Mouse (Mus musculus): ENCODE data around the gene Foxk2. TPM values are rescaled to one million over a fixed set of nuclear protein-coding genes. Genes with fewer than 3 reads are reported as not detected.

The Foxk2 gene
- total RNA-seq, 1 experiment = 23.2 TPM

- H3K4me1 ChIP-seq (ENCODE audit: control insufficient read depth in 2 of 2, insufficient read depth in 2 of 2, low read length in 2 of 2, poor library complexity in 1 of 2) = peaks cover 0 to 3% of the 10 kb centered on the region in 2 experiments; a peak in 1 of 4 replicates
- in situ Hi-C loops (cut with MboI; ENCODE audit: low sequenced_read_pairs in 2 of 2, unreplicated experiment in 2 of 2) = no loop called here
- H3K4me3 ChIP-seq (ENCODE audit: insufficient read depth in 1 of 2, low read depth in 1 of 2, low read length in 2 of 2, poor library complexity in 1 of 2, severe bottlenecking in 1 of 2) = peak overlapping the region; percentile 65 to 94
- no peak for TF ChIP-seq CHD2 (IDR thresholded peaks at IDR 0.05; ENCODE audit: low read depth, low read length)
- TF ChIP-seq ZC3H11A (IDR thresholded peaks at IDR 0.05; ENCODE audit: borderline replicate concordance, low read depth, low read length) = no peak
- no peak for TF ChIP-seq MAFK (IDR thresholded peaks at IDR 0.05; ENCODE audit: insufficient read depth, low read depth, low read length)
- no peak for TF ChIP-seq ZNF384 (IDR thresholded peaks at IDR 0.05; ENCODE audit: low read depth, low read length)
- no peak for TF ChIP-seq HCFC1 (IDR thresholded peaks at IDR 0.05; ENCODE audit: borderline replicate concordance, insufficient read depth, low read length)
- no peak for DNase-seq (ENCODE audit: low read depth, low spot score)
- peak overlapping the region; percentile 42 for H3K9ac ChIP-seq (ENCODE audit: insufficient read depth, low read depth, low read length, poor library complexity, severe bottlenecking)
- H3K36me3 ChIP-seq (ENCODE audit: control insufficient read depth, insufficient read depth, low read length, poor library complexity, severe bottlenecking) = no peaks in the 10 kb centered on the region
- no peaks in the 10 kb centered on the region for H3K9me3 ChIP-seq (ENCODE audit: control insufficient read depth, insufficient read depth, low read depth, low read length)
- H3K27ac ChIP-seq (ENCODE audit: insufficient read depth, low read depth, low read length, poor library complexity, severe bottlenecking) = no peak overlapping the region
Observed at GRCm38 (mm10) chr11:121237345-121238128, 22.3 kb upstream of the Foxk2 start.

DNA sequence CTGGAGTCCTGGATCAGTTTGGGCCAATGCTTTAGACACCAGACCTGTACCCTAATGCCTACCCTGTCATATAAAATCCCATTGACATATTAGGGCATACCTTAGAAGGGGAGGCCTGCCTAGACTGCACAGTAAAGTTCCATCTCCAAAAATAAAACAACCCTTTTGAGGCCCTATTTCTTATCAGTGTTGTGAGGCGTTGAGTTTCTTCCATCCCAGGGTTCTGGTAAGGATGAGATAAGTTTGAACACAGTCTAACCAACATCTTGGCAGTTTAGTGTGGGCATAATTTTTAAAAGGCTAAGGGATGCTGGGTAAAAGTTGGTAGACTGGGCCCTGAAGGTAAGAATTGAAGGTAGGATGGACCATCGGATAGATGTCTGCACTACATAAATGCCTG, 20.1 kb upstream of the Foxk2 start:
- in situ Hi-C loops (cut with MboI; ENCODE audit: low sequenced_read_pairs in 2 of 2, unreplicated experiment in 2 of 2) = no loop called here
- H3K9ac ChIP-seq (ENCODE audit: insufficient read depth, low read depth, low read length, poor library complexity, severe bottlenecking) = no peak overlapping the region
- DNase-seq (ENCODE audit: low read depth, low spot score) = no peak
- no peaks in the 10 kb centered on the region for H3K36me3 ChIP-seq (ENCODE audit: control insufficient read depth, insufficient read depth, low read length, poor library complexity, severe bottlenecking)
- H3K9me3 ChIP-seq (ENCODE audit: control insufficient read depth, insufficient read depth, low read depth, low read length) = no peaks in the 10 kb centered on the region
- H3K4me3 ChIP-seq (ENCODE audit: insufficient read depth in 1 of 2, low read depth in 1 of 2, low read length in 2 of 2, poor library complexity in 1 of 2, severe bottlenecking in 1 of 2) = no peak overlapping the region
- peaks cover 0 to 3% of the 10 kb centered on the region in 2 experiments; a peak in 1 of 4 replicates for H3K4me1 ChIP-seq (ENCODE audit: control insufficient read depth in 2 of 2, insufficient read depth in 2 of 2, low read length in 2 of 2, poor library complexity in 1 of 2)
- no peak overlapping the region for H3K27ac ChIP-seq (ENCODE audit: insufficient read depth, low read depth, low read length, poor library complexity, severe bottlenecking)
- TF ChIP-seq ZC3H11A (IDR thresholded peaks at IDR 0.05; ENCODE audit: borderline replicate concordance, low read depth, low read length) = no peak

DNA sequence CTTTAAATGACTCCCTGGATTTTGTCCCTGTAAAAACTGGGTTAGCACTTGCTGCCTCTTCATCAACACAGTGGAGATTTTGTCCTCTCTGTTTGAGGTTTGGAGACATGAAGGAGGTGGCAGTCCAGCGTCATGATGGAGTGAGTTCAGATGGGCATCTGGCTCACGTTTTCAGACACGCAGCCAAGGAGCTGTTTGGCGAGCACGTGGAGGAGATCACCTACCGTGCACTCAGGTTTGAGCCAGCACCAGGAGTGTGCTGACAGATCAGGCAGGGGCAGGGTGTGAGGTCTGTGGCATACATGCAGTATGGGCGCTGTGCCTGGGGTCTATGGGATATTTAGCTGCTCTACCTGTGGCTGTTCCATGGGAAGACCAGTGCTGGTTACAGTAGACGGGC, 9.6 kb upstream of the Foxk2 start:
- in situ Hi-C loops (cut with MboI; ENCODE audit: low sequenced_read_pairs in 2 of 2, unreplicated experiment in 2 of 2) = no loop called here
- Histone ChIP-seq H3K9me3 (ENCODE audit: control insufficient read depth, insufficient read depth, low read depth, low read length) (no peaks in the 10 kb centered on the region), H3K4me1 (ENCODE audit: control insufficient read depth in 2 of 2, insufficient read depth in 2 of 2, low read length in 2 of 2, poor library complexity in 1 of 2) (peaks cover 0 to 5% of the 10 kb centered on the region in 2 experiments; a peak in 1 of 4 replicates), H3K36me3 (ENCODE audit: control insufficient read depth, insufficient read depth, low read length, poor library complexity, severe bottlenecking) (no peaks in the 10 kb centered on the region; the same call in 1 of the 2 replicates), H3K27ac (ENCODE audit: insufficient read depth, low read depth, low read length, poor library complexity, severe bottlenecking) (no peak overlapping the region), H3K9ac (ENCODE audit: insufficient read depth, low read depth, low read length, poor library complexity, severe bottlenecking) (no peak overlapping the region), H3K4me3 (ENCODE audit: insufficient read depth in 1 of 2, low read depth in 1 of 2, low read length in 2 of 2, poor library complexity in 1 of 2, severe bottlenecking in 1 of 2) (no peak overlapping the region)
- DNase-seq (ENCODE audit: low read depth, low spot score) = no peak
- TF ChIP-seq MAFK (IDR thresholded peaks at IDR 0.05; ENCODE audit: insufficient read depth, low read depth, low read length) (no peak), HCFC1 (IDR thresholded peaks at IDR 0.05; ENCODE audit: borderline replicate concordance, insufficient read depth, low read length) (no peak), CHD2 (IDR thresholded peaks at IDR 0.05; ENCODE audit: low read depth, low read length) (no peak), ZNF384 (IDR thresholded peaks at IDR 0.05; ENCODE audit: low read depth, low read length) (no peak), ZC3H11A (IDR thresholded peaks at IDR 0.05; ENCODE audit: borderline replicate concordance, low read depth, low read length) (no peak)

DNA sequence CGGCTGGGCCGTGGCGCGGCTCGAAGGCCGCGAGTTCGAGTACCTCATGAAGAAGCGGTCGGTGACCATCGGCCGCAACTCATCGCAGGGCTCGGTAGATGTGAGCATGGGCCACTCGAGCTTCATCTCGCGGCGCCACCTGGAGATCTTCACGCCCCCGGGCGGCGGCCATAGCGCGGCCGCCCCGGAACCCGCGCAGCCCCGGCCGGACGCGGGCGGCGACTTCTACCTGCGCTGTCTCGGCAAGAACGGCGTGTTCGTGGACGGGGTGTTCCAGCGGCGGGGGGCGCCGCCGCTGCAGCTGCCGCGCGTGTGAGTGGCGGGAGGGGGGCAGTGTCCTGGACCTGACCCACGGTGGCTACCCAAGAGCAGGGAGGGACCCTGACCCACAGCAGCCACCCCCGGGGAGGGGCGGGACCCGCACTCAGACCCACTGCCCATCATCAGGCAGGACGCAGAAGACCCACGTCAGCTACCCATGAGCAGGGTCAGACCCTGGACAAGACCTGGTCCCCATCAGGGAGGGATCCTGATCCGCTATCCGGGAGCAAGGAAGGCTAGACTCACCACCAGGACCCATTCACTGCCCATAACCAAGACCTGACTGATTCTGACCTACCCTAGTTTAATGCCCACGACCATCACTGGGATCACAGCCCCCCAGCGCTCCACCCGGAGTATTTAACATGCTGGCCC, 569 bp downstream of the Foxk2 start:
- Histone ChIP-seq H3K9ac (ENCODE audit: insufficient read depth, low read depth, low read length, poor library complexity, severe bottlenecking) (peak overlapping the region; percentile 93), H3K36me3 (ENCODE audit: control insufficient read depth, insufficient read depth, low read length, poor library complexity, severe bottlenecking) (peaks cover 9% of the 10 kb centered on the region; the same call in 1 of the 2 replicates), H3K4me3 (ENCODE audit: insufficient read depth in 1 of 2, low read depth in 1 of 2, low read length in 2 of 2, poor library complexity in 1 of 2, severe bottlenecking in 1 of 2) (peak overlapping the region; percentile 77 to 91), H3K4me1 (ENCODE audit: control insufficient read depth in 2 of 2, insufficient read depth in 2 of 2, low read length in 2 of 2, poor library complexity in 1 of 2) (peaks cover 1 to 5% of the 10 kb centered on the region in 2 experiments; a peak in 2 of 4 replicates), H3K27ac (ENCODE audit: insufficient read depth, low read depth, low read length, poor library complexity, severe bottlenecking) (no peak overlapping the region; the same call in 1 of the 2 replicates), H3K9me3 (ENCODE audit: control insufficient read depth, insufficient read depth, low read depth, low read length) (no peaks in the 10 kb centered on the region)
- no peak for DNase-seq (ENCODE audit: low read depth, low spot score)
- in situ Hi-C loops (cut with MboI; ENCODE audit: low sequenced_read_pairs in 2 of 2, unreplicated experiment in 2 of 2) = no loop called here
- TF ChIP-seq MAFK (IDR thresholded peaks at IDR 0.05; ENCODE audit: insufficient read depth, low read depth, low read length) (no peak), CHD2 (IDR thresholded peaks at IDR 0.05; ENCODE audit: low read depth, low read length) (no peak), ZNF384 (IDR thresholded peaks at IDR 0.05; ENCODE audit: low read depth, low read length) (no peak), HCFC1 (IDR thresholded peaks at IDR 0.05; ENCODE audit: borderline replicate concordance, insufficient read depth, low read length) (no peak), ZC3H11A (IDR thresholded peaks at IDR 0.05; ENCODE audit: borderline replicate concordance, low read depth, low read length) (no peak)

Measured in ES-E14 (cell line).